Mouse (Mus musculus): ENCODE data around the gene B4galnt2. TPM values are rescaled to one million over a fixed set of nuclear protein-coding genes. Genes with fewer than 3 reads are reported as not detected.
A peak's percentile ranks its signal among the peaks of the same experiment; 100 is the strongest.

B4galnt2 gene
- total and polyA plus RNA-seq, 3 experiments = 0.15 to 4.5 TPM; not detected in 1

- Histone ChIP-seq H3K9me3 (replicated peaks; ENCODE audit: insufficient read depth, low read length) (no peaks in the 10 kb centered on the region), H3K27ac (ENCODE audit: control insufficient read depth, low read depth, low read length) (no peak overlapping the region), H3K4me3 (ENCODE audit: control insufficient read depth in 1 of 2, insufficient read depth in 1 of 2, low read depth in 2 of 2, low read length in 2 of 2) (no peak overlapping the region), H3K36me3 (ENCODE audit: control insufficient read depth in 1 of 2, insufficient read depth in 2 of 2, low read length in 2 of 2) (peaks cover 0 to 33% of the 10 kb centered on the region in 2 experiments; a peak in 2 of 4 replicates), H3K27me3 (ENCODE audit: control insufficient read depth in 1 of 2, insufficient read depth in 2 of 2, low read length in 2 of 2) (no peaks in the 10 kb centered on the region), H3K9ac (ENCODE audit: control insufficient read depth, low read depth, low read length, poor library complexity, severe bottlenecking) (no peak overlapping the region), H3K4me1 (ENCODE audit: control insufficient read depth in 1 of 2, insufficient read depth in 2 of 2, low read length in 2 of 2) (peaks cover 31 to 57% of the 10 kb centered on the region in 2 experiments), H3K79me2 (ENCODE audit: control insufficient read depth, insufficient read depth, low read length, poor library complexity) (peaks cover 2% of the 10 kb centered on the region; the same call in 1 of the 2 replicates)
- DNase-seq (ENCODE audit: low read depth, low spot score) = no peak
- TF ChIP-seq MYC (IDR thresholded peaks at IDR 0.05; ENCODE audit: low read depth, low read length) = no peak
- no peak for TF ChIP-seq MAZ (IDR thresholded peaks at IDR 0.05; ENCODE audit: low read depth, low read length)
- TF ChIP-seq ZC3H11A (IDR thresholded peaks at IDR 0.05; ENCODE audit: low read depth, low read length) = no peak
- no peak for TF ChIP-seq USF1 (IDR thresholded peaks at IDR 0.05; ENCODE audit: low read depth, low read length)
- TF ChIP-seq ELF1 (IDR thresholded peaks at IDR 0.05; ENCODE audit: low read depth, low read length) = no peak
- TF ChIP-seq MAFK (IDR thresholded peaks at IDR 0.05; ENCODE audit: borderline replicate concordance, low read depth, low read length) = no peak
- no peak for TF ChIP-seq CHD2 (IDR thresholded peaks at IDR 0.05; ENCODE audit: low read length)
- TF ChIP-seq HCFC1 (IDR thresholded peaks at IDR 0.05; ENCODE audit: low read depth, low read length) = no peak
- no peak for TF ChIP-seq NRF1 (IDR thresholded peaks at IDR 0.05; ENCODE audit: insufficient read depth, low read depth, low read length, poor library complexity, severe bottlenecking)
- TF ChIP-seq POLR2AphosphoS2 (IDR thresholded peaks at IDR 0.05; ENCODE audit: low read length) = no peak
- TF ChIP-seq SMC3 (IDR thresholded peaks at IDR 0.05; ENCODE audit: low read depth, low read length) = no peak
- no peak for TF ChIP-seq SIN3A (IDR thresholded peaks at IDR 0.05; ENCODE audit: low read length)
These were observed 85.1 kb downstream of the B4galnt2 start for GRCm38 (mm10) chr11:95829526-95830050.

GRCm38 (mm10) chr11:95828181-95828964, 86.3 kb downstream of the B4galnt2 start:
- Histone ChIP-seq H3K27ac (ENCODE audit: control insufficient read depth, low read depth, low read length) (peak overlapping the region; percentile 7; the same call in 1 of the 2 replicates), H3K79me2 (ENCODE audit: control insufficient read depth, insufficient read depth, low read length, poor library complexity) (peaks cover 5% of the 10 kb centered on the region; the same call in 1 of the 2 replicates), H3K4me3 (ENCODE audit: control insufficient read depth in 1 of 2, insufficient read depth in 1 of 2, low read depth in 2 of 2, low read length in 2 of 2) (no peak overlapping the region), H3K27me3 (ENCODE audit: control insufficient read depth in 1 of 2, insufficient read depth in 2 of 2, low read length in 2 of 2) (no peaks in the 10 kb centered on the region), H3K9me3 (replicated peaks; ENCODE audit: insufficient read depth, low read length) (no peaks in the 10 kb centered on the region), H3K36me3 (ENCODE audit: control insufficient read depth in 1 of 2, insufficient read depth in 2 of 2, low read length in 2 of 2) (peaks cover 0 to 34% of the 10 kb centered on the region in 2 experiments; a peak in 2 of 4 replicates), H3K4me1 (ENCODE audit: control insufficient read depth in 1 of 2, insufficient read depth in 2 of 2, low read length in 2 of 2) (peaks cover 29 to 51% of the 10 kb centered on the region in 2 experiments), H3K9ac (ENCODE audit: control insufficient read depth, low read depth, low read length, poor library complexity, severe bottlenecking) (0 out of 2 replicates have a peak overlapping the region, but pooled peaks have one; percentile 4)
- TF ChIP-seq RCOR1 (IDR thresholded peaks at IDR 0.05; ENCODE audit: low read depth, low read length) = no peak
- TF ChIP-seq ETS1 (IDR thresholded peaks at IDR 0.05; ENCODE audit: low read depth, low read length) = peak; percentile 38; the same call in 1 of the 2 replicates
- peak in 1 of 2 experiments; percentile 80 for TF ChIP-seq EP300 (IDR thresholded peaks at IDR 0.05; ENCODE audit: low read depth in 1 of 2, low read length in 2 of 2)
- TF ChIP-seq GATA1 (IDR thresholded peaks at IDR 0.05; ENCODE audit: low read depth, low read length) = peak; percentile 12; the same call in 1 of the 2 replicates
- peak; percentile 54; the same call in 1 of the 2 replicates for TF ChIP-seq TCF12 (IDR thresholded peaks at IDR 0.05; ENCODE audit: low read depth, low read length)
- no peak for TF ChIP-seq POLR2A (IDR thresholded peaks at IDR 0.05; ENCODE audit: control insufficient read depth in 1 of 2, insufficient read depth in 1 of 2, low read depth in 1 of 2, low read length in 2 of 2, poor library complexity in 1 of 2)
- 0 out of 2 replicates have a peak, but pooled peaks have one; percentile 11 for TF ChIP-seq TAL1 (IDR thresholded peaks at IDR 0.05; ENCODE audit: low read length)
- peak; percentile 60 for DNase-seq (ENCODE audit: low read depth, low spot score)

Data from MEL (cell line).